Mouse (Mus musculus) adrenal gland, postnatal 25 days (tissue): ENCODE results near the gene Tgif1. TPM values are rescaled to one million over a fixed set of nuclear protein-coding genes. Genes with fewer than 3 reads are reported as not detected.
"Not testable (repeated sequence)": the region's sequence is repeated elsewhere in the genome, so short reads cannot be mapped to it uniquely, and the experiment has no call there.

Experiments
- DNase-seq: peaks from one replicate; pipeline ENCODE4 v3.0.0; 2021; ENCODE audit warnings: mixed read lengths
- total RNA-seq: library from RNA; stranded (reverse); gene quantifications from 2 replicates; pipeline ENCODE4 v1.2.3, GENCODE M21; 2021

The Tgif1 gene
- total RNA-seq, 1 experiment from 2014 or later: 74.7 TPM

GRCm38 (mm10) chr17:70843252-70843651 is 10.1 kb downstream of the Tgif1 start:
- no peak for DNase-seq

- no peak for DNase-seq
These were observed 14.8 kb downstream of the Tgif1 start for GRCm38 (mm10) chr17:70838533-70838932.

GRCm38 (mm10) chr17:70838031-70838430 is 15.3 kb downstream of the Tgif1 start:
- no peak for DNase-seq

GRCm38 (mm10) chr17:70837474-70837873 is 15.9 kb downstream of the Tgif1 start:
- DNase-seq: not testable (repeated sequence)

GRCm38 (mm10) chr17:70836820-70837219 is 16.5 kb downstream of the Tgif1 start:
- DNase-seq: peak; percentile 46

- no peak for DNase-seq
These were observed 18.1 kb downstream of the Tgif1 start for GRCm38 (mm10) chr17:70835071-70835790.

GRCm38 (mm10) chr17:70834430-70834965 is 18.8 kb downstream of the Tgif1 start:
- peak; percentile 45 for DNase-seq

GRCm38 (mm10) chr17:70832544-70832943 is 20.8 kb downstream of the Tgif1 start:
- DNase-seq: no peak

- no peak for DNase-seq
These were observed 21.8 kb downstream of the Tgif1 start for GRCm38 (mm10) chr17:70831591-70831990.

- DNase-seq: no peak
These were observed 23.2 kb downstream of the Tgif1 start for GRCm38 (mm10) chr17:70829943-70830715.

- no peak for DNase-seq
These were observed 24.1 kb downstream of the Tgif1 start for GRCm38 (mm10) chr17:70829217-70829616.

GRCm38 (mm10) chr17:70828569-70828968 is 24.8 kb downstream of the Tgif1 start:
- DNase-seq: no peak

GRCm38 (mm10) chr17:70828180-70828528 is 25.2 kb downstream of the Tgif1 start:
- no peak for DNase-seq

GRCm38 (mm10) chr17:70827463-70828179 is 25.7 kb downstream of the Tgif1 start:
- DNase-seq: not testable (repeated sequence)

GRCm38 (mm10) chr17:70826227-70826626 is 27.1 kb downstream of the Tgif1 start:
- no peak for DNase-seq

GRCm38 (mm10) chr17:70823083-70823482 is 30.3 kb downstream of the Tgif1 start:
- DNase-seq: no peak

GRCm38 (mm10) chr17:70817862-70818451 is 35.4 kb downstream of the Tgif1 start:
- DNase-seq: peak; percentile 46

- DNase-seq: no peak
These were observed 38.3 kb downstream of the Tgif1 start for GRCm38 (mm10) chr17:70815001-70815400.

- no peak for DNase-seq
These were observed 42.6 kb downstream of the Tgif1 start for GRCm38 (mm10) chr17:70810795-70811194.

GRCm38 (mm10) chr17:70809776-70810175 is 43.6 kb downstream of the Tgif1 start:
- peak; percentile 15 for DNase-seq

- DNase-seq: peak; percentile 69
These were observed 44.5 kb downstream of the Tgif1 start for GRCm38 (mm10) chr17:70808837-70809236.

- no peak for DNase-seq
These were observed 45.5 kb downstream of the Tgif1 start for GRCm38 (mm10) chr17:70807885-70808284.
